Mouse (Mus musculus) inflammation-experienced regulatory T-cells (primary cell): Measurements from ENCODE around the gene Slc38a3. TPM values are rescaled to one million over a fixed set of nuclear protein-coding genes. Genes with fewer than 3 reads are reported as not detected.

ENCODE experiments used
- polyA plus RNA-seq, 2 experiments: library from polyadenylated mRNA; unstranded; fragments of 100-300 nt; shearing (Covaris generic); gene quantifications; one replicate each; pipeline ENCODE4 v1.2.1; 2017

Gene Slc38a3
- under 1 TPM in 1 of 2 experiments, not detected in 1; 0.98 TPM for polyA plus RNA-seq

DNA sequence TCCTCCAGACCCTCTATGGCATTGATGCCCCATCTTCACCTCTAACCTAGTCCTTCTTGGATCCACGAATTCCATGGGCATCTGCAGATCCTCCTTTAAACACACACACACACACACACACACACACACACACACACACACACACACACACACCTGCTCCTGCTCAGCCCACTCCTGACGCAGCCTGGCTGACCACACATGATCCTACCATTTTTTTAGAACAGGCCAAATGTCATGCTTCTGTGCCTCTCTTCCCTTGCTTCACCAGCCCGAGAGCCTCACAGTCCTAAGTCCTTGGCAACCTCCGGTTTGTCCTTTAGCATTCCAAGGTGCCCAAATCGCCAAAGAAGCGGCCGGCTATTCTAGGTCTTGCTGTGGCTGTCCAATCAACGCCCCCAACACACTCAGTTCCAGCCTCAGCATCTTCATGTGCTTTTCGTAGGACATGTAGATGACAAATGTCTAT lies at the start of gene Slc38a3:
Gene Slc38a3 (minus strand): TSS at position 51 of the 466 bp plus-strand sequence.

DNA sequence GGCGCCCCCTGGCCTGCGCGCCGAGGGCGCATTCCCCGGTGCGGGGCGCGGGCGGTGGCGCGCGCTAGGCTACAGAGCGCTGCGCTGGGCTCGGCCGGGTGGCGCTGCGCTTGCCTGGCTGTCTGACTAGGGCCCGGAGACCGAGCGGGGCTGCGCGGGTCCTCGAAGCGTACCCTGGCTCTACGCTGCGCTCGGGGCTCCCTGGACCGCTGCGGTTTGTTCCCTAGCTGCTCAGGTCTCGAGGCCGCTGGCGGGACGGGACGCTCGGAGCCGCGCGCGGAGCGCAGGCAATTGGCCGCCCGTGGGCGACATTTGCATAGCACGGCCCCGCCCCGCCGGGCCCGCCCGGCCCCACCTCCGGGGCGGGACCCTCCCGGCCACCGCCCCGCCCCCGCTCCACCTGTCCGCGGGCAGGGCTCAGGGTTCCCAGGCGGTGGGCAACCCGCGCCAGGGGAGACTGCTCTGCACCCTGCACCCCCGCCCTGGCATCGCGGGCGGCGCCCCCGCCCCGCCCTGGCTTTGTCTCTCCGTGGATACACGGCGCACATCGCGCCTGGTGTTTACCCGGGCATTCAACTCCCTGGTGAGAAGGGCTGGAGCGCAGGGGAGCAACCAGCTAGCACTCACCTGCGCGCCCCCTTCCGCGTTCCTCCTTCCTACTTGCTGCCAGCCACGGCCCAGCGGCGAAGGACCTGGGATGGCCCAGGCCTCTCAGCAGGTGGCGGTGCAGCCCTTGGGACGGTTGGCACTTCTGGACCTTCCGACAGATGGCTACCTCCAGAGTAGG lies 40.6 kb upstream of the Slc38a3 start, which contains the start of gene Sema3f:
Gene Sema3f (minus strand): TSS at position 779 of the 787 bp plus-strand sequence.

GRCm38 (mm10) chr9:107679501-107679900 lies 10.2 kb upstream of the Slc38a3 start, which contains the start of gene Gnat1:
Gene Gnat1 (minus strand): TSS chr9:107679712.

DNA sequence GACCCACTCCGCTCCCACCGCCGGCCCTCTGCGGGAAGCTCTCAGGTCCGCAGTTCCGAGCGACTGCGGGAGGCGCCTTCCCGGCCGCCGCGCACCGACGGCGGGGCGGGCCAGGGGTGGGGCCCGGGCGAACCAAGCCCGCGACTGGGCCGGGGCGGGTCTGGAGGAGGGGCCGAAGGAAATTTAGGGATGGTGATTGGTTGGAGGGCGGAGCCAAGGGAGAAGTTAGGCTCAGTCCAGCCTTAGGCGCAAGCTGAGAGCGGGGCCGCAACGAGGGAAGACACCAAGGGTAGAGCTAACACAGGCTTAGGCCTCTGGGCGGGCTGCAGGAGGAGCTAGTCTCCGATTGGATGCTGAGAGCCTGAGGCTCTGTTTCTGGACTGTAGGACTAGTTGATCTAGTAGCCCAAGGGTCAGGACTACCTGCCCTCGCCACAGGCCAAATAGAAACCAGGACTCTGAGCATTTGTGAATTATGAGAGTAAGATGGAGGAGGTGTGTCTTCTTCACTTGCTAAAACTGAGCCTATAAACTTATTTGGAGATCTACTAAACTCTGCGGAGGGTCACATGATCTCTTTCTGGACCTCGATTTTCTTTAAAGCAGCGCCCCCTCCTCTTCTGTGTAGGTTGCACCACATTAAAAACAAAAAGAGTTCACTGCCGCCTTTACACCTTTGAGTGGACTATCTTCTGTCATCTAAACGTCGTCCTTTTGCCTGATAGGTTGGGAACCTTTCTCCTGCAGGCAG lies 33.9 kb downstream of the Slc38a3 start, which contains the start of gene Gnai2:
Gene Gnai2 (minus strand): TSS at position 89 of the 750 bp plus-strand sequence.

DNA sequence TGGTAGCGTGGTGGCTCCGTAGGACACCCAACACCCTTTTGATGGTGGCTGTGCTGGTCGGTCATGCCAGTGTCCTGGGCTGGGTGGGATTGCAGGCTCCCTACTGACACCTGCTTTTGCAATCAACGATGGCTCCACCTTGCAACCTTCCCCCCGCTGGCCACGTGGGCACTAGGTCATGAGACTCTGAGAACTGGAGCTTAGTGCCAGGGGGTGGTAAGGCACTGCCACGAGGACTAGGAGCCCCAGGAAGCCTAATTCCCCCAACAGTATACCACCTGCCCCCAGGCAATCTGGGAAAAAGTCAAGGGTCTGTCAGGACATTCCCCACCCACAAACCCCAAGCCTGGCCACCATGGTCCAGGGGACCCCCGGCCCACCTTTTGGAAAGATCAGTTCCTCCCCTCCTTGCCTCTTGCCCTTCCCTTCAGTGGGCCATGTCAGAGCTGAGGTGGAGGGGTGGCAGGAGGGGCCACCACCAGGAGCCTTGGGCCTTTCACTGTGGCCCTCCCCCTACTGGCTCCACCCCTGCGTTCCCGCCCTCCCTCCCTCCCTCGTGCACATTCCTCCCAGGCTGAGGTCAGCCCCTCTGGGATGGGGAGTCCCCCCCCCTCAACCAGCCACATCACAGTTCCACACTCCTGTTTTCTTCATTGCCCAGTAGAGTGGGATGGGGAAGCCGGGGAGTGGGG lies 60.4 kb downstream of the Slc38a3 start, which contains the start of gene Sema3b:
Gene Sema3b (minus strand): TSS at position 489 of the 692 bp plus-strand sequence.

Other genes with a start within 250 kb of the Slc38a3 start
- gene Tmem115, start 135.6 kb downstream of the Slc38a3 start, polyA plus RNA-seq, result 10 to 100 TPM; 46.5 to 59.2 TPM
- gene Cyb561d2, start 127.3 kb downstream of the Slc38a3 start, polyA plus RNA-seq, result 10 to 100 TPM; 58.8 to 71.0 TPM
- 10 to 100 TPM; 62.5 to 79.4 TPM for gene Nprl2, start 127.3 kb downstream of the Slc38a3 start, polyA plus RNA-seq
- 1 to 10 TPM; 2.1 to 5.8 TPM for gene Zmynd10, start 122.2 kb downstream of the Slc38a3 start, polyA plus RNA-seq
- gene Rassf1, start 118.0 kb downstream of the Slc38a3 start, polyA plus RNA-seq, result 10 to 100 TPM; 75.1 to 81.3 TPM
- 10 to 100 TPM; 50.9 to 54.5 TPM for gene Tusc2, start 106.3 kb downstream of the Slc38a3 start, polyA plus RNA-seq
- gene Hyal2, start 101.6 kb downstream of the Slc38a3 start, polyA plus RNA-seq, result 10 to 100 TPM in 1 of 2 experiments, 1 to 10 TPM in 1; 8.8 to 13.5 TPM
- 10 to 100 TPM in 1 of 2 experiments, 1 to 10 TPM in 1; 5.5 to 11.3 TPM for gene Hyal1, start 92.6 kb downstream of the Slc38a3 start, polyA plus RNA-seq
- gene Naa80, start 90.6 kb downstream of the Slc38a3 start, polyA plus RNA-seq, result 10 to 100 TPM; 12.4 to 18.6 TPM
- 1 to 10 TPM in 1 of 2 experiments, under 1 TPM in 1; 0.40 to 1.3 TPM for gene Hyal3, start 88.7 kb downstream of the Slc38a3 start, polyA plus RNA-seq
- gene Ifrd2, start 81.9 kb downstream of the Slc38a3 start, polyA plus RNA-seq, result 10 to 100 TPM; 17.5 to 36.3 TPM
- gene Sema3b, start 60.3 kb downstream of the Slc38a3 start, polyA plus RNA-seq, result not detected
- 100 to 1,000 TPM; 723 to 774 TPM for gene Gnai2, start 34.2 kb downstream of the Slc38a3 start, polyA plus RNA-seq
- gene Gnat1, start 10.2 kb upstream of the Slc38a3 start, polyA plus RNA-seq, result 1 to 10 TPM in 1 of 2 experiments, under 1 TPM in 1; 0.29 to 2.2 TPM
- under 1 TPM; 0.12 TPM for gene Sema3f, start 40.9 kb upstream of the Slc38a3 start, polyA plus RNA-seq
- gene Rbm5, start 101.5 kb upstream of the Slc38a3 start, polyA plus RNA-seq, result 100 to 1,000 TPM; 287 to 306 TPM
- gene Rbm6, start 203.7 kb upstream of the Slc38a3 start, polyA plus RNA-seq, result 100 to 1,000 TPM in 1 of 2 experiments, 10 to 100 TPM in 1; 94.7 to 118 TPM
- gene Mon1a, start 218.6 kb upstream of the Slc38a3 start, polyA plus RNA-seq, result 10 to 100 TPM; 22.2 to 26.6 TPM
- gene Mst1r, start 237.3 kb upstream of the Slc38a3 start, polyA plus RNA-seq, result 1 to 10 TPM in 1 of 2 experiments, under 1 TPM in 1; 0.17 to 3.5 TPM